Mouse (Mus musculus): ENCODE data around the gene Gm17174.
"Not testable (repeated sequence)": the region's sequence is repeated elsewhere in the genome, so short reads cannot be mapped to it uniquely, and the experiment has no call there.

The Gm17174 gene

GRCm38 (mm10) chr14:51592039-51592438 is at the start of gene Gm17174:
Gene Gm17174, minus strand, starts transcription at chr14:51592139.
- DNase-seq, result not testable (repeated sequence)

- not testable (repeated sequence) for DNase-seq
These were observed 43.6 kb upstream of the Gm17174 start, which contains the start of gene Gm4181 for GRCm38 (mm10) chr14:51635566-51635965. Gene Gm4181, minus strand, starts transcription at chr14:51635666.

- peak; percentile 5 to 9 for DNase-seq
These were observed 40.5 kb upstream of the Gm17174 start for GRCm38 (mm10) chr14:51632426-51632825.

GRCm38 (mm10) chr14:51611210-51611609 is 19.3 kb upstream of the Gm17174 start, which contains the start of gene Gm17078:
Gene Gm17078, minus strand, starts transcription at chr14:51611310.
- no peak for DNase-seq

- not testable (repeated sequence) for DNase-seq
These were observed 18.0 kb downstream of the Gm17174 start, which contains the start of gene Gm17175 for GRCm38 (mm10) chr14:51573963-51574362. Gene Gm17175, minus strand, starts transcription at chr14:51574063.

GRCm38 (mm10) chr14:51552490-51552889 is 39.4 kb downstream of the Gm17174 start, which contains the start of gene Gm5622:
Gene Gm5622, plus strand, starts transcription at chr14:51552790.
- no peak for DNase-seq
